Mouse (Mus musculus) yolk sac, embryonic 10.5 days (tissue): ENCODE data around the gene Gm28372.
"Not testable (repeated sequence)": the region's sequence is repeated elsewhere in the genome, so short reads cannot be mapped to it uniquely, and the experiment has no call there.

Experiments used
- DNase-seq: peaks from one replicate; pipeline ENCODE4 v3.0.0-alpha.2; 2017; ENCODE audit warnings: low spot score

Gm28372 gene

DNA sequence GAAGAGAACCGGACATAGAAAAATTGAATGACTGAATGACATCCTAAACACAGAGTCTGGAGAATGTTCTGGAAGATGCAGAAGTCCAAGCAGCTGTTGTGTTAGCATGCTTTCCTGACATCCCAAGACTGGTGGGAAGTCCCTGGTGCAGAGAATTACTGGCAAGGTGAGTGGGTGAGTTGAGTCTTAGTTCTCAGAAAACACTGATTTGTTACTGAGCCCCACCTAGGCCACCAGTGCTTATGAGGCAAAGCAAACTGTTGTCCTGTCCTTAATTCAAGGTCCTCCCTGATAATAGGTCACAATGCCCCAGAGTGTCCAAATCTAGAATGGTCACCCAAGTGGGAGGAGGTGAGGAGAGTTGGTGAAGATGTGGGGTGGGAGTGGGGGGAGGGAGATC lies at the start of gene Gm28372, which contains the start of gene 1700020A23Rik:
Gene Gm28372, plus strand, starts transcription at position 301 of the 400 bp plus-strand sequence.
Gene 1700020A23Rik, plus strand, starts transcription at position 321 of the 400 bp plus-strand sequence.
- DNase-seq = no peak

DNA sequence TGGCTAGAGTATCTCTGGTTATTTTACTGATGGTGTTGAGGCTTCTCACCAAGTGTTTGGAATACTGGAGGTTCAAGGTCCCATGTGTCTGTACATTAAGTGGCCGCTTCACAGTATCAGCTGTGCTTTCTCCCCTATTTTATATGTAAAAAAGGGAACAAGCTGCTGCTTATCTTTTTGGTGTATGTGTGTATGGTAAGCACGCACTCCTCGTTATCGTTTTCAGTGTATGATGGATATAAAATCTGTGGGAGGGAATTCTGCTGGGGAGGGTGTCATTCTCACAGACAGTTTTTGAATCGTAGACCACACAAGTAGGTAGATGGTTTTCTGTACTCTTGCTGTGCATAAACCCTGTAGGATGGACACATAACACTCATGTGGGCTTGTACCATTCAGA lies 47.5 kb upstream of the Gm28372 start:
- DNase-seq = no peak

- DNase-seq = no peak
Observed at GRCm38 (mm10) chr2:130358852-130359251, 46.2 kb upstream of the Gm28372 start.

DNA sequence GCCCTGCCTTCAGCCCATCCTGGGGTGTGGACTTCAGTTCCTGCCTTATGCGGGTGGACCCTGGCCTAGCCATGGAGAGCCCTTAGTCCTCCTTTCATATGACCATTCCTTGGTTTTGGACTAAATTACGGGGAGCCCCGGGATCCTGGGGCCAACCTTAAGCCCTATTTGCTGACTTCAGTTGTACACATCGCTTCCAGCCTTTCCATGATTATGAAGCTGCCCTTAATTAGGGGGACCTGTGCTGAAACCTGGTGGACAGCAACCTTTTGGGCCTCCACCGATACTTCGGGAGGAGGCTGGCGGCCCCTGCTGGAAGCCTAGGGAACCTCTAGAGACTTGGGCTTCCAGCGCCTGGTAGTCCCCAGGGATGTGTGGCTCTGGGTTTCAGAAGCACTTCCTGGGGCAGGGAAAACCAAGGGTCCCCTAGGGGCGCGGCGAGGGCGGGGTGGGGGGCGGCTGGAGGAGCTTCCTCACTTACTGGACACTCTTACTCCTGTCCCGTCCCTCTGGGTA lies 42.5 kb upstream of the Gm28372 start:
- peak; percentile 28 for DNase-seq

- DNase-seq = peak; percentile 19
Observed at GRCm38 (mm10) chr2:130365211-130366094, 39.6 kb upstream of the Gm28372 start.

DNA sequence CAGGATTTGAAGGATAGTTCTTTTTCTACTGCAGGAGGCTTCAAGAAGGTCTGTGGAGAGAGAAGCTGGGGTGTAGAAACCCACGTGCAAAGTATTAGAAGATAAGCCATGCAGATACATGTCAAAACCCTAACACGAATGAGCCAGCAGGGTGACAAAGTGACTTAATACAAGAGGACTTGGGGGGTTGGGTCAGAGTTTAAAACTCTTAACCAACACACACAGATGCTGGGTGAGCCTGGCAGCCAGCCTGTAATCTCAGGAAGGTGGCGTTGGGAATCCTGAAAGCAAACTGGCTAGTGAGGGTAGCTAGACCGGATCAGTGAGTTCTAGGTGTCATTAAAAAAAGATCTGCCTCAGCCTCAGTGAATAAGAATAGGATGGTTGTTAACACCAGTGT lies 37.7 kb upstream of the Gm28372 start:
- DNase-seq = no peak

DNA sequence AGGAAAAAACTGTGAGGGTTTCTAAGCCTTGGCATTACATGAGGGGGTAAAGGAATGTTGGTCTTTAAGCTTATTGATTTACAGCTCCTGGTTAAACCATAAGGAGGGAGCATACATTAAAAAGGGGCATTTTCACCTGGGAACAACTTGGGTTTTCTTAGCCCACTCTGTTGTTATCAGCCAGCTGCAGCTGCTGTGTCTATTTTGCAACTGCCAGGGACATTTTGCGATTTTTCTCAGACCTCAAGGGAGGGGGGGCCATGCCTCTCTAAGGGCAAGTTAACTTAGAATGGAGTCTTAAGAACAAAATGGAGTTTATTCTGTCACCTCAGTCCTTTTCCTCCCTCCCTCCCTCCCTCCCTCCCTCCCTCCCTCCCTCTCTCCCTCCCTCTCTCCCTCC lies 32.0 kb upstream of the Gm28372 start:
- DNase-seq = not testable (repeated sequence)

- DNase-seq = no peak
Observed at GRCm38 (mm10) chr2:130374951-130375350, 30.1 kb upstream of the Gm28372 start.

DNA sequence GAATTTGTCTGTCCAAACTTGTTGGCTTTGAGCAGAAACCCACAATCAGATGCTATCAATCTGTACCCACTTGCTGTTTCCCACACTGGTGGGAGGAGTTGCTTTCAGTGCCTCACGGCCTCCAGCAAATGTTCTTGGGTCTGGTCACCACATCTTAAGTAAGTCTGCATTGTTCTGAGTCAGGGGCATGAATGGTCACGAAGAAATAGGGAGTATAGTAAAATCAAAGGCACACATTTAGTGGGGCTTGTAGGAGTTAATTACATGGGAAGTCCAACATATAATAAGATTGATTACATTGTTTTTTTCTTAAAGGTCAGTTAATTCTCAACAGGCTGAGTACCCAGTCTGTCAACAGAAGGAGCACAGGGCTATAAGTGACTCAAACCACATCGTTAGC lies 21.8 kb upstream of the Gm28372 start:
- DNase-seq = no peak

- no peak for DNase-seq
Observed at GRCm38 (mm10) chr2:130383895-130384294, 21.1 kb upstream of the Gm28372 start.

- no peak for DNase-seq
Observed at GRCm38 (mm10) chr2:130386212-130386611, 18.8 kb upstream of the Gm28372 start.

- DNase-seq = no peak
Observed at GRCm38 (mm10) chr2:130388796-130389195, 16.2 kb upstream of the Gm28372 start.

- no peak for DNase-seq
Observed at GRCm38 (mm10) chr2:130390993-130391625, 13.9 kb upstream of the Gm28372 start.

- DNase-seq = no peak
Observed at GRCm38 (mm10) chr2:130392836-130393235, 12.2 kb upstream of the Gm28372 start.

GRCm38 (mm10) chr2:130395696-130396095 lies 9.3 kb upstream of the Gm28372 start:
- no peak for DNase-seq

DNA sequence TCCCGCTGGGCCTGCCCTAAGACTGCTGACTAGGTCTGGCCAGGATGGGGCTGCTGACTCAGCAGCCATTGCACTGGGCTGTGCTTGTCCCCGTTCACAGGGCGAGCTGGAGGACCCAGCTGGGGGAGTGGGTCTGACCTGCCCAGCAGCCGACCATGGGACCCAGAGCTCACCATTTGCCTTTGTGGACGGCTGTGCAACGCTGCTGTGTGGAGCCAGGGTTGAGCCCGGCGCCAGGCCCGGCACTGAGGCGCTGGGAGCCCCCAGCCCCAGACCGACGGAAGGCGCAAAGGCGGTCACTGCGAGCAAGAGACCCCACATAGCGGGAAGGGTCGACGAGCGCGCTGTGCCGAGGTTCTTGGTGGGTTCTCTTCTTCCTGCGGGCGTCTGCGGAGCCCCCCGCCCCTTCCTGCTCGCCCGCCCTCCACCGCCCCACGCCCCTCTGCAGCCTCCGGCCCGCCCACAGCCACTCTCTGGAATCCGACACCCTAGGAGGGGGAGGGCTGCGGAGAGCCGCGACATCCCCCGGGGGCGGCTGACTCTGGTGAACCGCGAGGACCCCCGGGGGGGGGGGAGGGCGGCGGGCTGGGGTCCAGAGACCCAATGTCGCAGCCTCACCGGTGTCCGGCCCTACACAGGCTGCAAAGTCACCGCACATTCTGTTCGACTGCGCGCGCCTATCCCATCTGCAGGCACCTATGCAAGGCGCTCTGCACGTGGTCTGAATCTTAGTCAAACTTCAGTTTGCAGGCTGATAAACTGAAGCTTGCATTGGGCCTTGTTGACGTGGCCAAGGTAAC lies 7.7 kb upstream of the Gm28372 start, which contains the start of gene Cpxm1:
Gene Cpxm1, minus strand, starts transcription at position 389 of the 800 bp plus-strand sequence.
- DNase-seq = peak; percentile 82

DNA sequence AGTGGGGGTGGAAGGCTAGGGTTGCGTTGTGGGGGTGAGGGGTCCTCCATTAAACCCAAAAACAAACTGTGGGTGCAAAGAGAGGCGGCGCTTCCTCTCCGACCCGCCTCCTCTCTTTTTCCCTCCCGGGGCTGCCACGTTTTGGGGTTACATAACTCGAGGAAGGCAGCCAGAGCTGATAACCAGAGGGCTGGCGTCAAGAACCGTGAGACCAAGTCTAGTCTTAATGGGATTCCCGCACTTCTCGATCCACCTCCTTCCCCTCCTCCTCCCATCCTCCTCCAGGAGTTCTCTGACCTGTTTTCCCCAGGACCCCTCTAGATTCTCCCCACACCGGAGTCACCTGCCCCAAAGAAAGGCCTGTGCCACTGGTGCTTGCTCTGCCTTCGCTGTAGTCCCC lies 6.9 kb upstream of the Gm28372 start:
- DNase-seq = no peak

DNA sequence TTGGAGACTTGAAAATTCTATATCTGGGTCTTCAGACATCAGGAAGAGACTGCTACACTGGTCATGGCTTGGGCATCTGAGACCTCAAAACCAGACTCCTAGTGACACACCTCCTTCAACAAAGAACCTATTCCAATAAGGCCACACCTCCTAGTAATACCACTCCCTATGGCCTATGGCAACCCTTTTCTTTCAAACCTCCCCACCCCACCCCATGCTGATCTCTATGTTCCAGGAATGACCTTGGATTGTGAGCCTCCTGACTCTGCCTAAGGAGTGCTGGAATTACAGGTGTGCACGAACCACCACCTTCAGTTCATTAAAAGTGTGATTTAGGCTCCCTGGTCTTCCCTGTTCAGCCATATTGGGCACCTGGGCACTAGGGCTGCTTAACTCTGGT lies 5.0 kb upstream of the Gm28372 start:
- no peak for DNase-seq

GRCm38 (mm10) chr2:130401891-130402290 lies 3.1 kb upstream of the Gm28372 start:
- DNase-seq = no peak

DNA sequence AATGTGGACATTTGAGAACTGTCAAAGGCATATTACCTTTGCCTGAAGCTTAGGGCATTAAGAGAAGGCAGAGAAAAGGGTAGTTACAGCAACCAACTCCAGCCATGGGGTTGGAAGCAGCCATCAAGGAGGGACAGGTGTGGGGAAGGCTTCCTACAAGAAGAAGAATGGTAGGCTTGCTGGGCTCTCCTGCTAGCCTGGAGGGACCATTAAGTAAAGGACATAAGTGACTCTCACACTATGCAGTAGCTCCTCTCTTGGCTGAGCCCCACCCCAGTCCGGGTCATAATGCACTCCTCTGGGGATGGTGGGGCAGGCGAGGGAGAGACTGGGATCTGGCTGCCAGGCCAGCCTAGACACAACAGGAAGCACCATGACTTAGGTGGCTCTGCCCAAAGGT lies 1.1 kb downstream of the Gm28372 start, which contains the start of gene Tmem239:
Gene Tmem239, plus strand, starts transcription at position 301 of the 400 bp plus-strand sequence.
- no peak for DNase-seq

DNA sequence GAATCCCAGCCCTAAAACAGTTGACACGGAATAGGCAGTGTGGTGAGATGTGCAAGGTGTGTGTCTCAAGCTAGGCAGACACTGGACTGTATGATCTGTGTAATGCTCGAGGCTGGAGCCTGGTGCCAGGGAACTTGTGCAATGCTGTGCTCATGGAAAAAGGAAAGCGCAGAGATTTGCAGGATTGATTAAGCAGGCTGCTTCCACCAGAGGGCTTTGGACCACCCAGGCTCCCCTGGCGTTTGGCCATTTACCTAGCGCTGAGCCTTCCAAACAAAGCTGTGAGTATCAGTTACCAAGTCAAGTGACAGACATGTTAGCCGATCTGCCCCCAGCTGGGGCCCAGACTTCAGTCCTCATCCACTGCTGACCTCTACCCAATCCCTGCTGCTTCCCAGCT lies 3.2 kb downstream of the Gm28372 start:
- no peak for DNase-seq
